Mouse (Mus musculus): ENCODE results near the gene Ackr2. TPM values are rescaled to one million over a fixed set of nuclear protein-coding genes. Genes with fewer than 3 reads are reported as not detected.

Gene Ackr2
- 0.64 and 0.79 TPM in 2 replicates for polyA plus RNA-seq (2015; fragmentation: Nextera tagmentation; extraction: Ambion mirVana)

- H3K4me1 ChIP-seq: peaks cover 14% of the 10 kb centered on the region
- no peak for ATAC-seq (ENCODE audit: extremely low read depth, insufficient number of reproducible peaks, low FRiP score, low TSS enrichment)
- no peak within 1 kb of the TSS for H3K9ac ChIP-seq
- no peak within 1 kb of the TSS for H3K27ac ChIP-seq (replicated peaks)
- no peaks in the 10 kb centered on the region for H3K36me3 ChIP-seq
- WGBS: 77% methylated on average over 9 of the region's 9 CpGs
- H3K27me3 ChIP-seq (replicated peaks): no peaks in the 10 kb centered on the region
- H3K4me3 ChIP-seq: no peak within 1 kb of the TSS
- no peak within 1 kb of the TSS for H3K4me2 ChIP-seq
- no peaks in the 10 kb centered on the region for H3K9me3 ChIP-seq
Measured at GRCm38 (mm10) chr9:121898245-121898644, at the start of gene Ackr2. Gene Ackr2, plus strand, starts transcription at chr9:121898355.

- Histone ChIP-seq H3K27ac (replicated peaks) (no peak overlapping the region), H3K36me3 (peaks cover 57% of the 10 kb centered on the region)
Measured at GRCm38 (mm10) chr9:121854246-121854645, 43.9 kb upstream of the Ackr2 start.

GRCm38 (mm10) chr9:121856649-121857416, 41.3 kb upstream of the Ackr2 start:
- Histone ChIP-seq H3K27me3 (replicated peaks) (no peaks in the 10 kb centered on the region), H3K4me3 (peak overlapping the region; percentile 87), H3K36me3 (peaks cover 36% of the 10 kb centered on the region), H3K4me1 (peaks cover 23% of the 10 kb centered on the region), H3K27ac (replicated peaks) (peak overlapping the region; percentile 98), H3K9me3 (no peaks in the 10 kb centered on the region), H3K4me2 (peak overlapping the region; percentile 75), H3K9ac (peak overlapping the region; percentile 95)
- 1% methylated on average over 39 of the region's 39 CpGs for WGBS
- ATAC-seq (ENCODE audit: extremely low read depth, insufficient number of reproducible peaks, low FRiP score, low TSS enrichment): no peak; the same call in 1 of the 2 replicates

More at GRCm38 (mm10) chr9:121854246-121854645, 43.9 kb upstream of the Ackr2 start:
- WGBS: 90% methylated on average over 3 of the region's 3 CpGs
- no peaks in the 10 kb centered on the region for H3K27me3 ChIP-seq (replicated peaks)
- no peak overlapping the region for H3K4me2 ChIP-seq
- ATAC-seq (ENCODE audit: extremely low read depth, insufficient number of reproducible peaks, low FRiP score, low TSS enrichment): no peak
- no peaks in the 10 kb centered on the region for H3K9me3 ChIP-seq
- H3K9ac ChIP-seq: no peak overlapping the region
- no peak overlapping the region for H3K4me3 ChIP-seq
- peaks cover 23% of the 10 kb centered on the region for H3K4me1 ChIP-seq

GRCm38 (mm10) chr9:121857474-121858152, 40.5 kb upstream of the Ackr2 start:
- Histone ChIP-seq H3K9ac (peak overlapping the region; percentile 95), H3K27ac (replicated peaks) (peak overlapping the region; percentile 98), H3K4me3 (peak overlapping the region; percentile 87), H3K36me3 (peaks cover 29% of the 10 kb centered on the region), H3K4me2 (peak overlapping the region; percentile 75), H3K9me3 (no peaks in the 10 kb centered on the region), H3K27me3 (replicated peaks) (no peaks in the 10 kb centered on the region), H3K4me1 (peaks cover 23% of the 10 kb centered on the region)
- peak; percentile 97 for ATAC-seq (ENCODE audit: extremely low read depth, insufficient number of reproducible peaks, low FRiP score, low TSS enrichment)
- WGBS: under 1% methylated on average over 56 of the region's 70 CpGs

- Histone ChIP-seq H3K4me1 (peaks cover 23% of the 10 kb centered on the region), H3K9me3 (no peaks in the 10 kb centered on the region), H3K27me3 (replicated peaks) (no peaks in the 10 kb centered on the region), H3K9ac (peak within 1 kb of the TSS; percentile 95), H3K4me2 (peak within 1 kb of the TSS; percentile 75), H3K4me3 (peak within 1 kb of the TSS; percentile 87), H3K36me3 (peaks cover 26% of the 10 kb centered on the region), H3K27ac (replicated peaks) (peak within 1 kb of the TSS; percentile 98)
- 12% methylated on average over 6 of the region's 6 CpGs for WGBS
- no peak for ATAC-seq (ENCODE audit: extremely low read depth, insufficient number of reproducible peaks, low FRiP score, low TSS enrichment)
Measured at GRCm38 (mm10) chr9:121858153-121858488, 40.0 kb upstream of the Ackr2 start, which contains the start of gene Higd1a. Gene Higd1a, minus strand, starts transcription at chr9:121858362.

GRCm38 (mm10) chr9:121859345-121859744, 38.8 kb upstream of the Ackr2 start:
- no peaks in the 10 kb centered on the region for H3K27me3 ChIP-seq (replicated peaks)
- no peak overlapping the region for H3K4me3 ChIP-seq
- peaks cover 23% of the 10 kb centered on the region for H3K4me1 ChIP-seq
- H3K9ac ChIP-seq: no peak overlapping the region
- H3K9me3 ChIP-seq: no peaks in the 10 kb centered on the region
- no peak overlapping the region for H3K4me2 ChIP-seq
- H3K27ac ChIP-seq (replicated peaks): no peak overlapping the region
- peaks cover 14% of the 10 kb centered on the region; the same call in 1 of the 2 replicates for H3K36me3 ChIP-seq
- WGBS: 89% methylated on average over 2 of the region's 2 CpGs
- ATAC-seq (ENCODE audit: extremely low read depth, insufficient number of reproducible peaks, low FRiP score, low TSS enrichment): no peak

GRCm38 (mm10) chr9:121860921-121861320, 37.2 kb upstream of the Ackr2 start:
- no peak overlapping the region for H3K4me2 ChIP-seq
- no peak for ATAC-seq (ENCODE audit: extremely low read depth, insufficient number of reproducible peaks, low FRiP score, low TSS enrichment)

GRCm38 (mm10) chr9:121864837-121865236, 33.3 kb upstream of the Ackr2 start:
- Histone ChIP-seq H3K27ac (replicated peaks) (no peak overlapping the region), H3K36me3 (no peaks in the 10 kb centered on the region), H3K4me1 (peaks cover 4% of the 10 kb centered on the region; the same call in 1 of the 2 replicates), H3K4me2 (no peak overlapping the region), H3K9me3 (no peaks in the 10 kb centered on the region), H3K9ac (no peak overlapping the region), H3K27me3 (replicated peaks) (no peaks in the 10 kb centered on the region), H3K4me3 (no peak overlapping the region)
- ATAC-seq (ENCODE audit: extremely low read depth, insufficient number of reproducible peaks, low FRiP score, low TSS enrichment): no peak
- WGBS: 66% methylated on average over 4 of the region's 4 CpGs

More at GRCm38 (mm10) chr9:121860921-121861320, 37.2 kb upstream of the Ackr2 start:
- Histone ChIP-seq H3K27me3 (replicated peaks) (no peaks in the 10 kb centered on the region), H3K4me3 (no peak overlapping the region), H3K9ac (no peak overlapping the region), H3K27ac (replicated peaks) (no peak overlapping the region), H3K36me3 (0 out of 2 replicates have a peak, but pooled peaks cover 6% of the 10 kb centered on the region), H3K9me3 (no peaks in the 10 kb centered on the region), H3K4me1 (peaks cover 15% of the 10 kb centered on the region)
- 84% methylated on average over 2 of the region's 2 CpGs for WGBS

GRCm38 (mm10) chr9:121865425-121866008, 32.6 kb upstream of the Ackr2 start:
- Histone ChIP-seq H3K36me3 (no peaks in the 10 kb centered on the region), H3K4me1 (peaks cover 4% of the 10 kb centered on the region; the same call in 1 of the 2 replicates), H3K9me3 (no peaks in the 10 kb centered on the region), H3K4me2 (no peak overlapping the region), H3K4me3 (no peak overlapping the region), H3K9ac (no peak overlapping the region), H3K27ac (replicated peaks) (no peak overlapping the region), H3K27me3 (replicated peaks) (no peaks in the 10 kb centered on the region)
- ATAC-seq (ENCODE audit: extremely low read depth, insufficient number of reproducible peaks, low FRiP score, low TSS enrichment): no peak
- WGBS: 44% methylated on average over 3 of the region's 3 CpGs

- 78% methylated on average over 6 of the region's 6 CpGs for WGBS
- Histone ChIP-seq H3K4me2 (no peak overlapping the region), H3K27me3 (replicated peaks) (no peaks in the 10 kb centered on the region), H3K36me3 (no peaks in the 10 kb centered on the region), H3K9ac (no peak overlapping the region), H3K9me3 (no peaks in the 10 kb centered on the region), H3K4me3 (no peak overlapping the region), H3K27ac (replicated peaks) (no peak overlapping the region), H3K4me1 (peaks cover 4% of the 10 kb centered on the region; the same call in 1 of the 2 replicates)
- no peak for ATAC-seq (ENCODE audit: extremely low read depth, insufficient number of reproducible peaks, low FRiP score, low TSS enrichment)
Measured at GRCm38 (mm10) chr9:121867632-121868031, 30.5 kb upstream of the Ackr2 start.

- H3K4me2 ChIP-seq: no peak overlapping the region
- no peak overlapping the region for H3K27ac ChIP-seq (replicated peaks)
- no peaks in the 10 kb centered on the region for H3K27me3 ChIP-seq (replicated peaks)
- ATAC-seq (ENCODE audit: extremely low read depth, insufficient number of reproducible peaks, low FRiP score, low TSS enrichment): no peak
- no peaks in the 10 kb centered on the region for H3K36me3 ChIP-seq
- H3K4me3 ChIP-seq: no peak overlapping the region
- H3K9ac ChIP-seq: no peak overlapping the region
- WGBS: 76% methylated on average over 6 of the region's 6 CpGs
- peaks cover 4% of the 10 kb centered on the region; the same call in 1 of the 2 replicates for H3K4me1 ChIP-seq
- no peaks in the 10 kb centered on the region for H3K9me3 ChIP-seq
Measured at GRCm38 (mm10) chr9:121868236-121868635, 29.9 kb upstream of the Ackr2 start.

All from heart, embryonic 13.5 days (tissue).